Mouse (Mus musculus): Measurements from ENCODE around the gene Mrps17. TPM values are rescaled to one million over a fixed set of nuclear protein-coding genes. Genes with fewer than 3 reads are reported as not detected.

Gene Mrps17
- polyA plus RNA-seq, 1 experiment from 2014 or later = 167 TPM

DNA sequence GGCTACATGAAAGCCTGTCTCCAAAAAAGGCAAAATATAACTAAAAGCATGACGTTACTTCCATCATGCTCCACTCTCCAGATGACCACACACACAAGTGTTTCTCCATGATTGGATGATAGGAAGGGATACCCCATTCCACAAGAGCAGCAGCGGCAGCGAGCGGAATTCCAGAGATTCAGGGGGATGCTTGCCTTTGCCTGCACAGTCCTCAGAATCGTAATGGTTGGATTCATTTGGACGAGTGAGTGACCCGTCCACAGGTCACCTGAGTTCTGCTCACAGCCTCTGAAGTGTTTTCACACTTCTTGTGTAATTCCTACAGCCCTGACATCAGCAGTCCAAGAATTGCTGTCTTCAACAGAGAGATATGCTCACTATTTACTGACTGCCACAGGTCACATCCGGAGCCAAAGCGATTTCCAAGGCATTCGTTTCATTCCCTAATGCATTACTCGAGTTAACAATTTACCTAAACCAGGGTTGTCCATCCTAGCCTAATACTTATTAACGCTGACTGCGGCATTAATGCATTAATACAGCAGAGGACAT is 44.7 kb downstream of the Mrps17 start:
- ATAC-seq (ENCODE audit: low FRiP score) (no peak), DNase-seq (ENCODE audit: low spot score) (no peak)
- no peaks in the 10 kb centered on the region for H3K36me3 ChIP-seq (ENCODE audit: control insufficient read depth, insufficient read depth, low read length)
- no peaks in the 10 kb centered on the region for H3K9me3 ChIP-seq (ENCODE audit: control insufficient read depth, low read length)
- no peak overlapping the region for H3K27ac ChIP-seq (ENCODE audit: low read depth, low read length)
- H3K4me2 ChIP-seq (replicated peaks; ENCODE audit: low read depth, low read length) = no peak overlapping the region
- WGBS = 88% methylated on average over 13 of the region's 13 CpGs
- H3K4me3 ChIP-seq (ENCODE audit: low read depth, low read length) = no peak overlapping the region
- no peaks in the 10 kb centered on the region for H3K27me3 ChIP-seq (ENCODE audit: control insufficient read depth, insufficient read depth, low read length)
- H3K4me1 ChIP-seq (replicated peaks; ENCODE audit: control insufficient read depth, insufficient read depth, low read length) = peaks cover 4% of the 10 kb centered on the region; the same call in 1 of the 2 replicates
- H3K9ac ChIP-seq (ENCODE audit: low read depth, low read length) = no peak overlapping the region

DNA sequence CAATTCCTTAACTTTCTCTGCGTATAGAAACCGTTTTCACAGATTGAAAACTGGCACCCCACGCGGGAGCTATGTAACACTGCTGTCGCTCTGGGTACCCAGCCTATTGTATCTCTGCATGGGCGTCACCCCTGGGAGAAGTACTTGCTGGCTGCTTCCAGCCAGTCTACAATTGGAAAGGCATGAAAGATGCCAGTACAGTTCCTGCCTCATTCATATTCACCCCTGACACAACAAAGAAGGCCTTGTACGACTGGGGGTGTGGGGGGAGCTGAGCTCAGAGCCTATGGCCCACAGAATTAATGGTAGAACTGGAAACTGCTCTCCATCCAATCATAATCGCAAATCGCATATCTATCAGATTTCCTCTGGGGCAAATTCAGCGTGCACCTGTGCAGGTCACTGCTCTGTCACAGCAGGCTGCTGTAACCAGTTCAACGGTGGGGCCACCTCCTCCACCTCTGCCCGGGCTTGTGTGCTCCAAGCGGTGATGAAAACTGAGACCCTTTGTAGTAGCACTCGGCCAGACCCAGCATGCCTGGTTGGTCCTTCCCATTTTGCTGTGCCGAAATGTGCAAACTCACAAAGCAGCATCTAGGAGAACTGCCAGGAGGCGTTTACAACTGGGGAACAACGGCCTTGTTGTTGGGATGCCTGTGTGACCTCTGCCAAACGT is 46.7 kb downstream of the Mrps17 start:
- Histone ChIP-seq H3K27ac (ENCODE audit: low read depth, low read length) (peak overlapping the region; percentile 58), H3K4me1 (replicated peaks; ENCODE audit: control insufficient read depth, insufficient read depth, low read length) (peaks cover 4% of the 10 kb centered on the region; the same call in 1 of the 2 replicates), H3K4me2 (replicated peaks; ENCODE audit: low read depth, low read length) (no peak overlapping the region), H3K9me3 (ENCODE audit: control insufficient read depth, low read length) (no peaks in the 10 kb centered on the region), H3K9ac (ENCODE audit: low read depth, low read length) (no peak overlapping the region), H3K27me3 (ENCODE audit: control insufficient read depth, insufficient read depth, low read length) (no peaks in the 10 kb centered on the region), H3K36me3 (ENCODE audit: control insufficient read depth, insufficient read depth, low read length) (no peaks in the 10 kb centered on the region), H3K4me3 (ENCODE audit: low read depth, low read length) (no peak overlapping the region)
- WGBS = 64% methylated on average over 18 of the region's 18 CpGs
- DNase-seq (ENCODE audit: low spot score) (peak; percentile 14), ATAC-seq (ENCODE audit: low FRiP score) (peak; percentile 47)

DNA sequence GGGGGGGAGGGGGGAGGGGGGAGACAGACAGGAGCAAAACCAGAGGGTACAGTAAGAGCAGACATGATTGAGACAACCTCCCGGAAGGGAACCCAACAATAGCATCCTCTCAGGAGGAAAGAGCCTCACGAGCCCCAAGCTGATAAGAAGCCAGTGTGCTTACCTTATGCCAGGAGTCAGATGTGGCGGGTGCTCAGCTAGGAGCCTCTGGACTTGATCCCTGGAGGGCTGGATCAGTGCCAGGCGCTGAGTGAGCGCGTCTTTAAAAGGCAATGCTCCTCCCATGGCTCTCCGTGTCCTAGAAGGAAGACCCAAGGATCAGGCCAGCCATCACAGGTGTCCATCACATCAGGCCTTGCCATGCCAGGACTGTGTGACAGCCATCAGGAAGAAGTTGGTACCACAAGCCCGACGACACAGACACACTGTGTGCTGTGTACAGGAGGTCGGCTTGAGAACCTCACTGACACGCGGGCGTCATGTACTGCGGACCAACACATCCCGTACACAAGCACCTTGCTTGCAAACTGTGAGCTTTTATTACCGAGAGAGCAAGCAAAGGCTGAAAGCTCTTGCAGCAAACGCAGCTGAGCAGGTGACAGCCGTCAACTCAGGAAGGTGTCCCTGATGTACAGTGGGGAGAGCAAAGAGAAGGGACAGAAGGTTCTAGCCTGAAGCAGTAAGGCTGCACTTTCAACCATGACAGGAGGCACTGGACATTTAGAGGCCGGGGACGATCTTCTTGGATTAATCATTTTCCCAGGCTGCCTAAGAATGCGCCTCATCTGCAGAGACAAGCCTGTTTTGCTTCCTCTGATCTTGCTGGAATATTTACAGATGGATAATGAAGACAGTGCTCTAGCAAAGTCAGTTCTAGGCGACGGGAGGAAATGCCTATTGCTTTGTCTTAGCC is 55.4 kb downstream of the Mrps17 start:
- Histone ChIP-seq H3K9me3 (ENCODE audit: control insufficient read depth, low read length) (no peaks in the 10 kb centered on the region), H3K4me3 (ENCODE audit: low read depth, low read length) (no peak overlapping the region), H3K4me2 (replicated peaks; ENCODE audit: low read depth, low read length) (no peak overlapping the region), H3K9ac (ENCODE audit: low read depth, low read length) (no peak overlapping the region), H3K4me1 (replicated peaks; ENCODE audit: control insufficient read depth, insufficient read depth, low read length) (no peaks in the 10 kb centered on the region), H3K27ac (ENCODE audit: low read depth, low read length) (no peak overlapping the region), H3K27me3 (ENCODE audit: control insufficient read depth, insufficient read depth, low read length) (no peaks in the 10 kb centered on the region), H3K36me3 (ENCODE audit: control insufficient read depth, insufficient read depth, low read length) (peaks cover 3% of the 10 kb centered on the region; the same call in 1 of the 2 replicates)
- ATAC-seq (ENCODE audit: low FRiP score) (no peak), DNase-seq (ENCODE audit: low spot score) (no peak)
- whole genome bisulfite sequencing = 92% methylated on average over 23 of the region's 23 CpGs

Other genes with a start within 250 kb of the Mrps17 start
- gene Sfswap, start 214.3 kb upstream of the Mrps17 start, polyA plus RNA-seq (2014; fragmentation: Nextera tagmentation; extraction: Ambion mirVana) = 46.1 and 59.0 TPM in 2 replicates
- gene Mmp17, start 131.3 kb upstream of the Mrps17 start, polyA plus RNA-seq (2014; fragmentation: Nextera tagmentation; extraction: Ambion mirVana) = 2.7 and 2.9 TPM in 2 replicates
- 7.4 and 7.5 TPM in 2 replicates for gene Zfp11, start 45.4 kb upstream of the Mrps17 start, polyA plus RNA-seq (2014; fragmentation: Nextera tagmentation; extraction: Ambion mirVana)
- gene Sept14, start 7.0 kb upstream of the Mrps17 start, polyA plus RNA-seq (2014; fragmentation: Nextera tagmentation; extraction: Ambion mirVana) = not detected in 2 replicates
- 82.1 and 85.7 TPM in 2 replicates for gene Nipsnap2, start 9.6 kb downstream of the Mrps17 start, polyA plus RNA-seq (2014; fragmentation: Nextera tagmentation; extraction: Ambion mirVana)
- 39.8 and 40.0 TPM in 2 replicates for gene Psph, start 72.0 kb downstream of the Mrps17 start, polyA plus RNA-seq (2014; fragmentation: Nextera tagmentation; extraction: Ambion mirVana)
- 45.4 and 48.7 TPM in 2 replicates for gene Sumf2, start 131.5 kb downstream of the Mrps17 start, polyA plus RNA-seq (2014; fragmentation: Nextera tagmentation; extraction: Ambion mirVana)
- gene Chchd2, start 172.0 kb downstream of the Mrps17 start, polyA plus RNA-seq (2014; fragmentation: Nextera tagmentation; extraction: Ambion mirVana) = 935 and 992 TPM in 2 replicates
- gene Zbed5, start 180.2 kb downstream of the Mrps17 start, polyA plus RNA-seq (2014; fragmentation: Nextera tagmentation; extraction: Ambion mirVana) = 8.2 and 9.2 TPM in 2 replicates
- gene Phkg1, start 183.1 kb downstream of the Mrps17 start, polyA plus RNA-seq (2014; fragmentation: Nextera tagmentation; extraction: Ambion mirVana) = 0.07 and 0.14 TPM in 2 replicates
- gene Nupr1l, start 193.0 kb downstream of the Mrps17 start, polyA plus RNA-seq (2014; fragmentation: Nextera tagmentation; extraction: Ambion mirVana) = 5.1 and 5.7 TPM in 2 replicates
- gene Vkorc1l1, start 226.5 kb downstream of the Mrps17 start, polyA plus RNA-seq (2014; fragmentation: Nextera tagmentation; extraction: Ambion mirVana) = 28.5 and 34.1 TPM in 2 replicates